Mouse (Mus musculus) ES-E14 (cell line): ENCODE results near the gene Csgalnact2. TPM values are rescaled to one million over a fixed set of nuclear protein-coding genes. Genes with fewer than 3 reads are reported as not detected.

Experiments
- DNase-seq: peaks from one replicate; pipeline ENCODE4 v3.0.0-alpha.2; 2013; ENCODE audit warnings: low read depth, low spot score
- H3K27ac ChIP-seq: 2 replicates; pipeline ENCODE4 v1.5.1; 2012; ENCODE audit warnings: low read depth, mild to moderate bottlenecking, low read length, moderate library complexity, mixed read lengths; ENCODE audit not compliant: poor library complexity, insufficient read depth, severe bottlenecking
- H3K36me3 ChIP-seq: 2 replicates; pipeline ENCODE4 v1.6.1; 2012; ENCODE audit warnings: mild to moderate bottlenecking, low read length, moderate library complexity, mixed read lengths; ENCODE audit not compliant: control insufficient read depth, poor library complexity, insufficient read depth, severe bottlenecking
- H3K4me1 ChIP-seq, 2 experiments: fragments of 150-350 bp in 1 of 2; sonication (generic) in 1 of 2; 2 replicates each; pipeline ENCODE4 v1.6.1; 2012; ENCODE audit warnings: low read length in 2 of 2, mild to moderate bottlenecking in 1 of 2, mixed read lengths in 1 of 2; ENCODE audit not compliant: control insufficient read depth in 2 of 2, insufficient read depth in 2 of 2, poor library complexity in 1 of 2
- H3K4me3 ChIP-seq, 2 experiments: fragments of 150-350 bp in 1 of 2; sonication (generic) in 1 of 2; 2 replicates each; pipeline ENCODE4 v1.5.1; 2012; ENCODE audit warnings: low read length in 2 of 2, low read depth in 1 of 2, mild to moderate bottlenecking in 1 of 2, mixed read lengths in 1 of 2; ENCODE audit not compliant: insufficient read depth in 1 of 2, poor library complexity in 1 of 2, severe bottlenecking in 1 of 2
- H3K9ac ChIP-seq: 2 replicates; pipeline ENCODE4 v1.6.1; 2012; ENCODE audit warnings: low read depth, mild to moderate bottlenecking, low read length, mixed read lengths; ENCODE audit not compliant: poor library complexity, insufficient read depth, severe bottlenecking
- H3K9me3 ChIP-seq: fragments of 150-350 bp; sonication (generic); 2 replicates; pipeline ENCODE4 v1.6.1; 2012; ENCODE audit warnings: low read depth, mild to moderate bottlenecking, low read length; ENCODE audit not compliant: control insufficient read depth, insufficient read depth
- CHD2 ChIP-seq: IDR thresholded peaks from 2 replicates; pipeline ENCODE4 v1.6.1; 2014; ENCODE audit warnings: mild to moderate bottlenecking, low read depth, low read length, inconsistent platforms
- HCFC1 ChIP-seq: IDR thresholded peaks from 2 replicates; pipeline ENCODE4 v1.6.1; 2012; ENCODE audit warnings: low read length, inconsistent platforms, borderline replicate concordance; ENCODE audit not compliant: insufficient read depth
- MAFK ChIP-seq: IDR thresholded peaks from 2 replicates; pipeline ENCODE4 v1.6.1; 2014; ENCODE audit warnings: mild to moderate bottlenecking, low read depth, low read length, inconsistent platforms; ENCODE audit not compliant: insufficient read depth
- ZC3H11A ChIP-seq: IDR thresholded peaks from 2 replicates; pipeline ENCODE4 v1.6.1; 2012; ENCODE audit warnings: low read depth, mild to moderate bottlenecking, inconsistent platforms, low read length, borderline replicate concordance
- ZNF384 ChIP-seq: IDR thresholded peaks from 2 replicates; pipeline ENCODE4 v1.6.1; 2012; ENCODE audit warnings: low read depth, low read length, inconsistent platforms
- in situ Hi-C, 2 experiments: fragments of 600-800 bp; cut with MboI; formaldehyde crosslinking; loops; one replicate each; pipeline ENCODE4 v1.15.1; 2025; ENCODE audit warnings: low sequenced_read_pairs in 2 of 2, inconsistent platforms in 1 of 2; ENCODE audit not compliant: unreplicated experiment in 2 of 2
- total RNA-seq: library from RNA; depleted of rRNA; stranded (reverse); fragments of 300-350 nt; gene quantifications from 2 replicates; pipeline ENCODE4 v1.2.3, GENCODE M21; 2012

Gene Csgalnact2
- total RNA-seq, 1 experiment, result 9.1 TPM

GRCm38 (mm10) chr6:118130022-118130421, 8.9 kb downstream of the Csgalnact2 start:
- in situ Hi-C loops, result no loop called here
- no peaks in the 10 kb centered on the region for H3K9me3 ChIP-seq

GRCm38 (mm10) chr6:118127827-118128487, 11.0 kb downstream of the Csgalnact2 start:
- Histone ChIP-seq H3K27ac (no peak overlapping the region), H3K9ac (no peak overlapping the region), H3K4me1 (no peaks in the 10 kb centered on the region), H3K4me3 (no peak overlapping the region), H3K9me3 (no peaks in the 10 kb centered on the region), H3K36me3 (no peaks in the 10 kb centered on the region)
- in situ Hi-C loops, result no loop called here
- no peak for DNase-seq
- TF ChIP-seq HCFC1 (no peak), MAFK (no peak), CHD2 (no peak), ZC3H11A (no peak), ZNF384 (no peak)

More at GRCm38 (mm10) chr6:118130022-118130421, 8.9 kb downstream of the Csgalnact2 start:
- TF ChIP-seq MAFK (no peak), CHD2 (no peak), HCFC1 (no peak), ZNF384 (no peak), ZC3H11A (no peak)
- H3K4me1 ChIP-seq, result no peaks in the 10 kb centered on the region
- H3K27ac ChIP-seq, result no peak overlapping the region
- no peak overlapping the region for H3K4me3 ChIP-seq
- H3K36me3 ChIP-seq, result no peaks in the 10 kb centered on the region
- H3K9ac ChIP-seq, result no peak overlapping the region
- DNase-seq, result no peak

- no peak overlapping the region for H3K27ac ChIP-seq
- no peaks in the 10 kb centered on the region for H3K36me3 ChIP-seq
- H3K9me3 ChIP-seq, result no peaks in the 10 kb centered on the region
- no peak for DNase-seq
- H3K9ac ChIP-seq, result no peak overlapping the region
- no peak for TF ChIP-seq MAFK
- no peak for TF ChIP-seq CHD2
- TF ChIP-seq ZNF384, result no peak
- TF ChIP-seq HCFC1, result no peak
- no peak for TF ChIP-seq ZC3H11A
- H3K4me1 ChIP-seq, result no peaks in the 10 kb centered on the region
- in situ Hi-C loops, result no loop called here
- H3K4me3 ChIP-seq, result no peak overlapping the region
Observed at GRCm38 (mm10) chr6:118127198-118127597, 11.7 kb downstream of the Csgalnact2 start.

- in situ Hi-C loops, result no loop called here
- DNase-seq, result no peak
- H3K9me3 ChIP-seq, result no peaks in the 10 kb centered on the region
- no peak overlapping the region for H3K27ac ChIP-seq
- H3K4me3 ChIP-seq, result no peak overlapping the region
- TF ChIP-seq CHD2 (no peak), HCFC1 (no peak), MAFK (no peak), ZNF384 (no peak)
- H3K36me3 ChIP-seq, result no peaks in the 10 kb centered on the region
- no peak overlapping the region for H3K9ac ChIP-seq
- no peaks in the 10 kb centered on the region for H3K4me1 ChIP-seq
Observed at GRCm38 (mm10) chr6:118126577-118126976, 12.4 kb downstream of the Csgalnact2 start.
